Mouse (Mus musculus): ENCODE results near the gene Clps. TPM values are rescaled to one million over a fixed set of nuclear protein-coding genes. Genes with fewer than 3 reads are reported as not detected.

Gene Clps
- polyA plus RNA-seq, 1 experiment from 2014 or later: 323 TPM

DNA sequence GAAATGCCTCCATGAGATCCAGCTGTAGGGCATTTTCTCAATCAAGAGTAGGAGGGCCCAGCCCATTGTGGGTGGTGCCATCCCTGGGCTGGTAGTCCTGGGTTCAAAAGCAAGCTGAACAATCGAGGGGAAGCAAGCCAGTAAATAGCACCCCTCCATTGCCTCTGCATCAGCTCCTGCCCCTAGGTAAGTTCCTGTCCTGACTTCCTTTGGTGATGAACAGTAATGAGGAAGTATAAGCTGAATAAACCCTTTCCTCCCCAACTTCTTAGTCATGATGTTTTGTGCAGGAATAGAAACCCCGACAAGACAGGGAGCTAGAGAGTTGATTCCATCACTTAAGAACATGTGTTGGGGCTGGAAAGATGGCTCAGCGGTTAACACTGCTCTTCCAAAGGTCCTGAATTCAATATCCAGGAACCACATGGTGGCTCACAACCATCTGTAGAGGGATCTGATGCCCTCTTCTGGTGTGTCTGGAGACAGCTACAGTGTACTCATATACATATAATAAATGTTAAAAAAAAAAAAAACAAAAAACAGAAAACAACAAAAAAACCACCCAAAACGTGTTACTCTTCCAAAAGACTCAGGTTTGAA is 35.6 kb downstream of the Clps start:
- Histone ChIP-seq H3K4me1 (replicated peaks; ENCODE audit: control insufficient read depth, insufficient read depth, low read length) (peaks cover 22% of the 10 kb centered on the region), H3K27me3 (replicated peaks; ENCODE audit: control insufficient read depth, insufficient read depth, low read length) (0 out of 2 replicates have a peak, but pooled peaks cover 4% of the 10 kb centered on the region), H3K27ac (ENCODE audit: low read depth) (no peak overlapping the region), H3K4me2 (ENCODE audit: low read length) (no peak overlapping the region), H3K36me3 (ENCODE audit: control insufficient read depth, insufficient read depth, low read length) (no peaks in the 10 kb centered on the region), H3K9ac (ENCODE audit: low read length) (no peak overlapping the region), H3K4me3 (ENCODE audit: low read depth, low read length) (no peak overlapping the region), H3K9me3 (ENCODE audit: control insufficient read depth, low read length) (no peaks in the 10 kb centered on the region)
- WGBS: 72% methylated on average over 4 of the region's 4 CpGs
- no peak for DNase-seq (ENCODE audit: low spot score)
- no peak for ATAC-seq (replicated peaks; ENCODE audit: low FRiP score, low TSS enrichment, low read depth)

DNA sequence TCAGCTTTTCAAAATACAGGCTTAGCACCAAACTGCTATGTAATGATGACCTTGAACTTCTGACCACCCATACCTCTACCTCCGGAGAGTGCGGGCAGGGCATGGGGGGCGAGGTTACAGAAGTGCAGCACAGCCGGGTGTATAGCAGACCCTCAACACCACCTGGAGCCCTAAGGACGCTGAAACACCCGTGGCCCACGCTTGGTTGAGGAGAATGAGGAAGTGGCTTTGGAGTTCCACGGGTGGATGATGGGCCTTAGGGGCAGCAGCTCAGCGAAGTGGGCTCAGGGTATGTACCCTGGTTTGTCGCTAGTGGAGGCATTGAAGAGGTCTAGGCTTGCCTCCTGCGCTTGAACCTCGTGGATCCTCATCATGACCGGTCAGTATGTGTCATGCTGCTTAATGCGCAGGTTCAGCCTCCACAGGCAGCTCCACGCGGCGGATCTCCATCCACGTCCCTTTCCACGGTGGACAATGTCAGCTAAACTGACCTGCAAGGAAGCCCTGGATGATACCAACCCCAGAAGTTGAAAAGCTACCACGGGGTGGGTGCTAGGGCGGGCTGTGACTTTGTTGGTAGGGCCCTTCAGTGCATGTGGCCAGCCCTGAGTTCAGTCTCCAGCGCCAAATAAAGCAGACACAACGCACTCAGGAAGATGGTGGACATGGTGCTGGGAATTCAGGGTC is 36.4 kb downstream of the Clps start:
- Histone ChIP-seq H3K9me3 (ENCODE audit: control insufficient read depth, low read length) (no peaks in the 10 kb centered on the region), H3K27ac (ENCODE audit: low read depth) (no peak overlapping the region), H3K27me3 (replicated peaks; ENCODE audit: control insufficient read depth, insufficient read depth, low read length) (0 out of 2 replicates have a peak, but pooled peaks cover 4% of the 10 kb centered on the region), H3K36me3 (ENCODE audit: control insufficient read depth, insufficient read depth, low read length) (no peaks in the 10 kb centered on the region), H3K4me1 (replicated peaks; ENCODE audit: control insufficient read depth, insufficient read depth, low read length) (peaks cover 22% of the 10 kb centered on the region), H3K4me2 (ENCODE audit: low read length) (peak overlapping the region; percentile 86), H3K9ac (ENCODE audit: low read length) (no peak overlapping the region), H3K4me3 (ENCODE audit: low read depth, low read length) (0 out of 2 replicates have a peak overlapping the region, but pooled peaks have one; percentile 64)
- DNase-seq (ENCODE audit: low spot score) (no peak), ATAC-seq (replicated peaks; ENCODE audit: low FRiP score, low TSS enrichment, low read depth) (no peak)
- 81% methylated on average over 23 of the region's 23 CpGs for WGBS

DNA sequence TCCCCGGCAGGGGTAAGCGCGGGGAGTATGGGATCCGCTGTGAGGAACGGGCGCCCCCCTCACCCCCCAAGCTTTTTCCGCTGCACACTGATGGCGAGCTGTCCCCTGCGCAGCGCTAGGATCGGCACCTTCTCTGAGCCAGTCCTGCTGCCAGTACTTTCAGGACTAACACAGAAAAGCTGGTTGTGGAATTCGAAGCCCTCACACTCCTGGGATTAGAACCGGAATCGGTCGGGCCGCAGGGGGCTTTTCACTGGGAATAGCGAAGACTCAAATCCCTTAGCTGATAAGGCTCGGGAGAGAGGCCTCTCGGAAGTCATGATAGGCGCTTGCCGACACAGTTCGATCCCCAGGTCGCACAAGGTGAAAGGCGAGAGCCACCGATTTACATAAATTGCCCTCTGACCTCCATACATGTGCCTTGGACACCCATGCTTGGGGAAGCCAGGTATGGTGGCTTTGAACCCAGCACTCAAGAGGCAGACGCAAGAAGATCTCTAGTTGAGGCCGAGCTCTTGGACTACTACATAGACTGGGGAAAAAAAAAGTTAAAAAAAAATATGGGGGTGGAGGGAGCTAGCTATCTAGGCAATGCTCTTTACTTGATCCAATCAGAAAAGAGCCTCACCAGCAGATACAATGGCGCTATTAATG is 37.1 kb downstream of the Clps start:
- WGBS: 10% methylated on average over 28 of the region's 28 CpGs
- H3K27ac ChIP-seq (ENCODE audit: low read depth): peak overlapping the region; percentile 81
- H3K4me2 ChIP-seq (ENCODE audit: low read length): peak overlapping the region; percentile 86
- DNase-seq (ENCODE audit: low spot score) (peak; percentile 81), ATAC-seq (replicated peaks; ENCODE audit: low FRiP score, low TSS enrichment, low read depth) (peak; percentile 37)
- peak overlapping the region; percentile 60 for H3K9ac ChIP-seq (ENCODE audit: low read length)
- H3K4me1 ChIP-seq (replicated peaks; ENCODE audit: control insufficient read depth, insufficient read depth, low read length): peaks cover 26% of the 10 kb centered on the region
- H3K4me3 ChIP-seq (ENCODE audit: low read depth, low read length): peak overlapping the region; percentile 64
- H3K36me3 ChIP-seq (ENCODE audit: control insufficient read depth, insufficient read depth, low read length): no peaks in the 10 kb centered on the region
- H3K9me3 ChIP-seq (ENCODE audit: control insufficient read depth, low read length): no peaks in the 10 kb centered on the region
- H3K27me3 ChIP-seq (replicated peaks; ENCODE audit: control insufficient read depth, insufficient read depth, low read length): 0 out of 2 replicates have a peak, but pooled peaks cover 4% of the 10 kb centered on the region

DNA sequence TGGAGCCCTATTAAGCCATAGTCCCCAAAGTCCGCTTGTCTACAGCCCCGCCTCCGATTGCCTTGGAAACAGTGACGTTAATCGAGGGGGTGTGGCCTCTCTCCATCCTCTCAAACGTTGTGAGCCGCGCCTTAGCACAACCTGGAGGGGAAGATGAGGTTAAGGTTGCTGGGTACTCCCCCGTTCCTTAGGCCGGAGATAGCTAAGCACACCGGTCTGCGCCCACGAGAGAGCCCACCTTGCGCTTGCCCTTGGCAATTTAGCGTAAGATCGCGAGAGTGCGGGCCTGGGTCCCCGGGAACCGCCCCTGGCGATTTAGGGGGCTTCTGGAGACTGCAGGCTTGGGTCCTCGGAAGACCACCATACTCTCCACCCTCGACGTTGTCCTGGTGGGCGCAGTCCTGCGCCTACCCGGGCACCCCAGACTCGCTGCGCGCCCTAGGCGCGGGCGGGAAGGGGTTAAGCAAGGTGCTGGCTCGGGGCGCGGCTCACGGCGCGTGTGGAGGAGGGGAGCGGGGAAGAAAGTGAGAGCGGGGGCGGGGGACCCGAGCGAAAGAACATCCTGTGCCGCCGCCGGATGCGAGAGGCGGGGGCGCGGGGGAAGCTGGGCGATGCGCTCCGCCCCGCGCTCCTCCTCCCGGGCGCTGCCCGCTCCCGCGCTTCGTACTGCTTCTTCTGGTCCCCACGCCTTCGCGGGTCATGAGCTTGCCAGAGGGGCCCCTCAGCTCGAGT is 37.8 kb downstream of the Clps start:
- Histone ChIP-seq H3K9me3 (ENCODE audit: control insufficient read depth, low read length) (no peaks in the 10 kb centered on the region), H3K27me3 (replicated peaks; ENCODE audit: control insufficient read depth, insufficient read depth, low read length) (0 out of 2 replicates have a peak, but pooled peaks cover 4% of the 10 kb centered on the region), H3K4me3 (ENCODE audit: low read depth, low read length) (peak overlapping the region; percentile 64), H3K9ac (ENCODE audit: low read length) (peak overlapping the region; percentile 60), H3K36me3 (ENCODE audit: control insufficient read depth, insufficient read depth, low read length) (no peaks in the 10 kb centered on the region), H3K4me1 (replicated peaks; ENCODE audit: control insufficient read depth, insufficient read depth, low read length) (peaks cover 27% of the 10 kb centered on the region), H3K27ac (ENCODE audit: low read depth) (peak overlapping the region; percentile 81), H3K4me2 (ENCODE audit: low read length) (peak overlapping the region; percentile 86)
- DNase-seq (ENCODE audit: low spot score) (peak; percentile 95), ATAC-seq (replicated peaks; ENCODE audit: low FRiP score, low TSS enrichment, low read depth) (peak; percentile 73)
- WGBS: under 1% methylated on average over 65 of the region's 66 CpGs

GRCm38 (mm10) chr17:28521920-28522319 is 38.6 kb downstream of the Clps start:
- DNase-seq (ENCODE audit: low spot score): peak; percentile 70
- Histone ChIP-seq H3K36me3 (ENCODE audit: control insufficient read depth, insufficient read depth, low read length) (no peaks in the 10 kb centered on the region), H3K27ac (ENCODE audit: low read depth) (no peak overlapping the region; the same call in 1 of the 2 replicates), H3K4me1 (replicated peaks; ENCODE audit: control insufficient read depth, insufficient read depth, low read length) (peaks cover 26% of the 10 kb centered on the region), H3K27me3 (replicated peaks; ENCODE audit: control insufficient read depth, insufficient read depth, low read length) (0 out of 2 replicates have a peak, but pooled peaks cover 4% of the 10 kb centered on the region), H3K4me2 (ENCODE audit: low read length) (peak overlapping the region; percentile 86), H3K9me3 (ENCODE audit: control insufficient read depth, low read length) (no peaks in the 10 kb centered on the region), H3K9ac (ENCODE audit: low read length) (no peak overlapping the region), H3K4me3 (ENCODE audit: low read depth, low read length) (peak overlapping the region; percentile 64; the same call in 1 of the 2 replicates)
- WGBS: 29% methylated on average over 6 of the region's 6 CpGs
- ATAC-seq (replicated peaks; ENCODE audit: low FRiP score, low TSS enrichment, low read depth): no peak

DNA sequence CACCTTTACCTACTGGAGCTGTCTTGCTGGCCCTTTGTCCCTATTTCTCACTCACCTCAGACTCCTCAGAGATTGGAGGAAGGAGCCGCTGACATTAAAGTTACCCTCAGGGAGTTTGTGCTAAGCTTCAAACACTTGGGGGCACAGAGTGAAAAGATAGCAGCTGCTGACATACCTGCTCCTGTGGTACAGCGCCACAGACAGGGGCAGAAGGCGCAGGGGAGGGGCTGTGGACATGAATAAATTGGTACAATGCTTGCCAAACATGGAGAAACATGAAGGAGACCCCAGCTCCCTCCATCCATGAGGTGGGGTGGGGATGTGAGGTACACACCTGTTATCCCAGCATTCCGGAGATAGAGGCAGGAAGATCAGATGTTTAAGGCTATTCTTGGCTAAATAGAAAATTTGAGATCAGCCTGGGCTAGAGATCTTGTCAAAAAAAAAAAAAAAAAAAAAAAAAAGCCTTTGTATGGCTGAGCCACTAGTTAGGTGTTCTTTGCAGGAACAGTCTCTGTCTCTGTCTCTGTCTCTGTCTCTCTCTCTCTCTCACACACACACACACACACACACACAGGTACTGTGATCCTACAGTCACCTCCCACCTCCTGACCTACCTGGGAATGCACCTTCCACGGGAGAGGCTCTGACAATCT is 39.4 kb downstream of the Clps start:
- Histone ChIP-seq H3K4me1 (replicated peaks; ENCODE audit: control insufficient read depth, insufficient read depth, low read length) (peaks cover 29% of the 10 kb centered on the region), H3K27ac (ENCODE audit: low read depth) (no peak overlapping the region), H3K9ac (ENCODE audit: low read length) (no peak overlapping the region), H3K4me3 (ENCODE audit: low read depth, low read length) (no peak overlapping the region), H3K9me3 (ENCODE audit: control insufficient read depth, low read length) (no peaks in the 10 kb centered on the region), H3K4me2 (ENCODE audit: low read length) (no peak overlapping the region; the same call in 1 of the 2 replicates), H3K27me3 (replicated peaks; ENCODE audit: control insufficient read depth, insufficient read depth, low read length) (0 out of 2 replicates have a peak, but pooled peaks cover 4% of the 10 kb centered on the region), H3K36me3 (ENCODE audit: control insufficient read depth, insufficient read depth, low read length) (no peaks in the 10 kb centered on the region)
- WGBS: 56% methylated on average over 5 of the region's 5 CpGs
- no peak for DNase-seq (ENCODE audit: low spot score)
- ATAC-seq (replicated peaks; ENCODE audit: low FRiP score, low TSS enrichment, low read depth): 0 out of 2 replicates have a peak, but pooled peaks have one; percentile 14

GRCm38 (mm10) chr17:28520561-28520960 is 40.0 kb downstream of the Clps start:
- Histone ChIP-seq H3K9ac (ENCODE audit: low read length) (no peak overlapping the region), H3K4me2 (ENCODE audit: low read length) (no peak overlapping the region), H3K27ac (ENCODE audit: low read depth) (no peak overlapping the region), H3K27me3 (replicated peaks; ENCODE audit: control insufficient read depth, insufficient read depth, low read length) (0 out of 2 replicates have a peak, but pooled peaks cover 4% of the 10 kb centered on the region), H3K9me3 (ENCODE audit: control insufficient read depth, low read length) (no peaks in the 10 kb centered on the region), H3K4me1 (replicated peaks; ENCODE audit: control insufficient read depth, insufficient read depth, low read length) (peaks cover 36% of the 10 kb centered on the region), H3K4me3 (ENCODE audit: low read depth, low read length) (no peak overlapping the region), H3K36me3 (ENCODE audit: control insufficient read depth, insufficient read depth, low read length) (no peaks in the 10 kb centered on the region)
- WGBS: 70% methylated on average over 4 of the region's 4 CpGs
- no peak for DNase-seq (ENCODE audit: low spot score)
- no peak for ATAC-seq (replicated peaks; ENCODE audit: low FRiP score, low TSS enrichment, low read depth)

- Histone ChIP-seq H3K4me1 (replicated peaks; ENCODE audit: control insufficient read depth, insufficient read depth, low read length) (peaks cover 37% of the 10 kb centered on the region), H3K4me2 (ENCODE audit: low read length) (no peak overlapping the region), H3K27me3 (replicated peaks; ENCODE audit: control insufficient read depth, insufficient read depth, low read length) (0 out of 2 replicates have a peak, but pooled peaks cover 4% of the 10 kb centered on the region), H3K36me3 (ENCODE audit: control insufficient read depth, insufficient read depth, low read length) (no peaks in the 10 kb centered on the region), H3K4me3 (ENCODE audit: low read depth, low read length) (no peak overlapping the region), H3K27ac (ENCODE audit: low read depth) (no peak overlapping the region), H3K9ac (ENCODE audit: low read length) (no peak overlapping the region), H3K9me3 (ENCODE audit: control insufficient read depth, low read length) (no peaks in the 10 kb centered on the region)
- DNase-seq (ENCODE audit: low spot score) (no peak), ATAC-seq (replicated peaks; ENCODE audit: low FRiP score, low TSS enrichment, low read depth) (no peak)
- WGBS: 91% methylated on average over 3 of the region's 3 CpGs
Observed at GRCm38 (mm10) chr17:28519827-28520226, 40.7 kb downstream of the Clps start.

Data from intestine, embryonic 14.5 days (tissue).